In the genomic region with DNA sequence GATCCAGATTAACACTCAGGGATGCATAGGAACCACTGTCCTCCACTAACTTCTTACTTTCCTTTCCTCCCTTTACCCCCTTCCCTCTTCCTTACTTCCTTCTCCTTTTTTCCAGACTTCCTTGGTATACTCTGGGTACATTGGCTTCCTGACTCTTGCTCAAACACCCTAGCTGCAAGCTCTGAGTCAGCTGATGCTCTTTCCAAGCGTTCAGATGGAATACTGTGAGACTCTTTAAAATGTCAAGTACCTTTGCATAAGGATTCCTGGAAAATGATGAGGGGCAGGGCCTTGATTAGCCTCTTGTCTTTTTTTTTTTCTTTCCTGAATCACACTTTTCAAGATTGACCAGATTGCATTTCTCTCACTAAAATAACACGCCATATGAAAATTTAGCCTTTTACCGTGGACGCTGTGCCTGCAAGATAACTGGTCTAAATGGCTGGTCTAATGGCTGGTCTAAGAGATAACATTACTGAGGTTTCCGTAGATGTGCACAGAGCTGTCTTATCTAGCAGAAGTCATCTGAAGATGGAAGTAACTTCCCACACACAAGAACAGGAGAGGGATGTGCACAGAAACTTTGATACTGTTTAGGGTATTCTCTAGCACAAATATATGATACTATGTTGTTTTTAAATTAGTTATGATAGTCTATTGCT, we compare ENCODE assay signal across 18 mouse cellular contexts.
"Had no signal": no experiment of that assay in that cellular context is flagged by ENCODE, and none has a peak within 500 bp of the region (broad histone marks: within the 10 kb centered on the region; RNA-seq: fewer than 3 reads in every experiment).

No protein-coding gene starts in this region.

- H3K9ac ChIP-seq: kidney, embryonic 15.5 days; liver, embryonic 14.5 days; liver, postnatal 0 days; lung, embryonic 15.5 days had no signal

- H3K4me1 ChIP-seq: kidney, embryonic 15.5 days; lung, embryonic 15.5 days; megakaryocyte, embryonic 14.5 days had no signal

- H3K4me3 ChIP-seq: kidney, embryonic 15.5 days; left cerebral cortex, adult 2 months; lung, embryonic 15.5 days; megakaryocyte, embryonic 14.5 days had no signal

- H3K27ac ChIP-seq: kidney, embryonic 15.5 days; left cerebral cortex, adult 2 months; liver, embryonic 14.5 days; lung, embryonic 15.5 days had no signal

- H3K27me3 ChIP-seq: kidney, embryonic 15.5 days; lung, embryonic 15.5 days; megakaryocyte, embryonic 14.5 days had no signal

- H3K9me3 ChIP-seq: kidney, embryonic 15.5 days; lung, embryonic 15.5 days; megakaryocyte, embryonic 14.5 days had no signal

- DNase-seq: kidney, adult 2 months; kidney, postnatal 10 days; kidney, postnatal 36 days; layer of hippocampus, postnatal 36 days; liver, postnatal 0 days; lung, postnatal 14 days; lung, postnatal 4 days; midbrain, embryonic 14.5 days; thymus, adult 18-20 months; thymus, postnatal 14 days; thymus, postnatal 4 days had no signal

- ATAC-seq: intestine, postnatal 0 days; liver, postnatal 0 days had no signal

- H3K4me2 ChIP-seq: kidney, embryonic 15.5 days; lung, embryonic 15.5 days; midbrain, embryonic 11.5 days had no signal

- H3K36me3 ChIP-seq: kidney, embryonic 15.5 days; lung, embryonic 15.5 days had no signal
